8 mouse cellular contexts compared by ENCODE assay signal in genomic region chr10:51553348-51554123, GRCm38 (mm10). TPM values are rescaled to one million over a fixed set of nuclear protein-coding genes. Genes with fewer than 3 reads are reported as not detected.
DNase-seq lines count a peak whose midpoint lies in the region; ATAC-seq lines count a peak whose summit lies in the region.

No protein-coding gene starts in this region.

- DNase-seq in gastrocnemius, adult 18-20 months (ENCODE audit: low spot score) = peak; percentile 53
- no peak for DNase-seq in gastrocnemius, postnatal 25 days
- DNase-seq in embryonic facial prominence, embryonic 11.5 days (ENCODE audit: low spot score) = peak; percentile 92
- DNase-seq in heart, embryonic 10.5 days (ENCODE audit: low spot score) = peak; percentile 78
- DNase-seq in liver = peak; percentile 71
- peak; percentile 51 to 82 for DNase-seq in spleen, postnatal 4 days (ENCODE audit: low spot score in 2 of 2)

- H3K4me2 ChIP-seq in embryonic facial prominence, embryonic 11.5 days (ENCODE audit: low read depth, low read length) = peak overlapping the region; percentile 49
- peak overlapping the region; percentile 80 for H3K4me2 ChIP-seq in kidney, embryonic 14.5 days (replicated peaks; ENCODE audit: low read depth, low read length)

- no peaks in the 10 kb centered on the region for H3K9me3 ChIP-seq in embryonic facial prominence, embryonic 11.5 days (replicated peaks; ENCODE audit: control insufficient read depth, low read length)
- no peaks in the 10 kb centered on the region for H3K9me3 ChIP-seq in heart, embryonic 10.5 days
- no peaks in the 10 kb centered on the region for H3K9me3 ChIP-seq in kidney, embryonic 14.5 days (ENCODE audit: control insufficient read depth, low read length)

- peak; percentile 76 for ATAC-seq in embryonic facial prominence, embryonic 11.5 days (replicated peaks; ENCODE audit: insufficient number of reproducible peaks, low FRiP score, low TSS enrichment, low read depth)
- peak; percentile 96 for ATAC-seq in kidney, embryonic 14.5 days (ENCODE audit: low FRiP score, low TSS enrichment)
- ATAC-seq in monocyte, adult 5-6 weeks (replicated peaks; ENCODE audit: insufficient number of reproducible peaks, low FRiP score, low TSS enrichment, poor library complexity, severe bottlenecking) = peak; percentile 95

- H3K27me3 ChIP-seq in embryonic facial prominence, embryonic 11.5 days (ENCODE audit: control insufficient read depth, insufficient read depth, low read length) = no peaks in the 10 kb centered on the region
- no peaks in the 10 kb centered on the region for H3K27me3 ChIP-seq in heart, embryonic 10.5 days (ENCODE audit: insufficient read depth, poor library complexity, severe bottlenecking)
- no peaks in the 10 kb centered on the region for H3K27me3 ChIP-seq in kidney, embryonic 14.5 days (ENCODE audit: control insufficient read depth, insufficient read depth, low read length)

- peak overlapping the region; percentile 29 for H3K4me3 ChIP-seq in embryonic facial prominence, embryonic 11.5 days (ENCODE audit: low read depth, low read length)
- peak overlapping the region; percentile 64 for H3K4me3 ChIP-seq in heart, embryonic 10.5 days
- peak overlapping the region; percentile 46 for H3K4me3 ChIP-seq in kidney, embryonic 14.5 days (ENCODE audit: low read length)

- H3K9ac ChIP-seq in embryonic facial prominence, embryonic 11.5 days (replicated peaks; ENCODE audit: low read length) = peak overlapping the region; percentile 61
- peak overlapping the region; percentile 52 for H3K9ac ChIP-seq in kidney, embryonic 14.5 days (ENCODE audit: low read depth, low read length)

- WGBS in embryonic facial prominence, embryonic 11.5 days = 2% methylated on average over 16 of the region's 16 CpGs
- WGBS in heart, embryonic 10.5 days = 1% methylated on average over 16 of the region's 16 CpGs
- 1% methylated on average over 16 of the region's 16 CpGs for WGBS in kidney, embryonic 14.5 days

- H3K36me3 ChIP-seq in embryonic facial prominence, embryonic 11.5 days (replicated peaks; ENCODE audit: control insufficient read depth, insufficient read depth, low read depth, low read length) = no peaks in the 10 kb centered on the region
- H3K36me3 ChIP-seq in heart, embryonic 10.5 days = no peaks in the 10 kb centered on the region
- H3K36me3 ChIP-seq in kidney, embryonic 14.5 days (ENCODE audit: control insufficient read depth, insufficient read depth, low read length) = no peaks in the 10 kb centered on the region

- H3K27ac ChIP-seq in embryonic facial prominence, embryonic 11.5 days (replicated peaks; ENCODE audit: low read depth, low read length) = no peak overlapping the region
- peak overlapping the region; percentile 80 for H3K27ac ChIP-seq in heart, embryonic 10.5 days
- H3K27ac ChIP-seq in kidney, embryonic 14.5 days (ENCODE audit: low read depth, low read length) = no peak overlapping the region

- H3K4me1 ChIP-seq in embryonic facial prominence, embryonic 11.5 days (ENCODE audit: control insufficient read depth, insufficient read depth, low read length) = no peaks in the 10 kb centered on the region
- no peaks in the 10 kb centered on the region for H3K4me1 ChIP-seq in heart, embryonic 10.5 days
- no peaks in the 10 kb centered on the region for H3K4me1 ChIP-seq in kidney, embryonic 14.5 days (ENCODE audit: control insufficient read depth, insufficient read depth, low read length)

RNA-seq across cellular contexts. Expression of gene Fam162b, which starts 36.8 kb away (rescaled TPM):
- not detected for total RNA-seq in gastrocnemius, adult 18-20 months (2021)
- total RNA-seq in gastrocnemius, postnatal 25 days (2021) = not detected
- 3.0 and 3.3 TPM in 2 replicates for polyA plus RNA-seq in embryonic facial prominence, embryonic 11.5 days (2014; fragmentation: Nextera tagmentation; extraction: Ambion mirVana)
- polyA plus RNA-seq in heart, embryonic 10.5 days (2016; fragmentation: Nextera tagmentation; extraction: Ambion mirVana) = 0.32 and 2.5 TPM in 2 replicates
- 4.6 and 5.6 TPM in 2 replicates for polyA plus RNA-seq in kidney, embryonic 14.5 days (2014; fragmentation: Nextera tagmentation; extraction: Ambion mirVana)
- not detected in 3 replicates for total RNA-seq in monocyte, adult 5-6 weeks (2017)
